Mouse (Mus musculus) thymus, postnatal 36 days (tissue): ENCODE measurements around the gene Usp7.

Experiments
- DNase-seq, 2 experiments: peaks; one replicate each; pipeline ENCODE4 v3.0.0; 2022; ENCODE audit warnings: mixed read lengths in 2 of 2

The Usp7 gene

GRCm38 (mm10) chr16:8791949-8792557 lies at the start of gene Usp7:
Usp7 (minus strand) TSS chr16:8792308.
- DNase-seq, result no peak

DNA sequence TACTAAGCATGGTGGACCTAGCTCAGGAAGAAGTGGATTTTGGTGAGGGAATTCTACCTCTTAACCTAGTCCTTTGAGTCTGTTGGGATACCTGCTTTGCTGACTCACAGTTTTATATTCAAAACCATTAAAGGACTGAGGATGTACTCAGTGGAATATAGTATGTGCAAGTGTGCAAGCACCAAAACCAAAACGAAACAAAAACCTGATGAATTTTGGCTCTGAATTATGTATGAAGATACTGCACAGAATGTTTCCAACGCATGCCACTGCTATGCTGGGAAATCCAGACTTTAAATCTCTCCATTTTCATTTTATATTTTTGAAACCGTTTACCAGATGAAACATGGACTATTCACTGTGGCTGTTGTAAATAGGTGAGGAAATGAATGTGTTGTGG lies 48.4 kb upstream of the Usp7 start:
- DNase-seq, result no peak

- DNase-seq, result no peak
These were observed 46.8 kb upstream of the Usp7 start for GRCm38 (mm10) chr16:8838921-8839320.

- DNase-seq, result no peak
These were observed 45.5 kb upstream of the Usp7 start for GRCm38 (mm10) chr16:8837595-8837994.

DNA sequence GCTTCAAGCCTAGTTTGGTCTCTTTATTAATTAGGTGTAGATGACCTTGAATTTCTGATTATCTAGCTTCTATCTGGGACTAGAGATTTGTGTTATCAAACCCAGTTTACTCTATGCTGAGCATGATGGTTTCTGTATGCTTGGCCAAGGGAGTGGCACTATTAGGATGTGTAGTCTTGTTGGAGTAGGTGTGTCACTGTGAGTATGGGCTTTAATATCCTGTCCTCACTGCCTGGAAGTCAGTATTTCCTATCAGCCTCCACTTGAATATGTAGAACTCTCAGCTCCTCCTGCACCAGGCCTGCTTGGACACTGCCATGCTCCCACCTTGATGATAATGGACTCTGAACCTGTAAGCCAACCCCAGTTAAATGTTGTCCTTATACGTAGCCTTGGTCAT lies 44.8 kb upstream of the Usp7 start:
- no peak for DNase-seq

- DNase-seq, result peak; percentile 12 to 35
These were observed 39.1 kb upstream of the Usp7 start for GRCm38 (mm10) chr16:8831241-8831640.

DNA sequence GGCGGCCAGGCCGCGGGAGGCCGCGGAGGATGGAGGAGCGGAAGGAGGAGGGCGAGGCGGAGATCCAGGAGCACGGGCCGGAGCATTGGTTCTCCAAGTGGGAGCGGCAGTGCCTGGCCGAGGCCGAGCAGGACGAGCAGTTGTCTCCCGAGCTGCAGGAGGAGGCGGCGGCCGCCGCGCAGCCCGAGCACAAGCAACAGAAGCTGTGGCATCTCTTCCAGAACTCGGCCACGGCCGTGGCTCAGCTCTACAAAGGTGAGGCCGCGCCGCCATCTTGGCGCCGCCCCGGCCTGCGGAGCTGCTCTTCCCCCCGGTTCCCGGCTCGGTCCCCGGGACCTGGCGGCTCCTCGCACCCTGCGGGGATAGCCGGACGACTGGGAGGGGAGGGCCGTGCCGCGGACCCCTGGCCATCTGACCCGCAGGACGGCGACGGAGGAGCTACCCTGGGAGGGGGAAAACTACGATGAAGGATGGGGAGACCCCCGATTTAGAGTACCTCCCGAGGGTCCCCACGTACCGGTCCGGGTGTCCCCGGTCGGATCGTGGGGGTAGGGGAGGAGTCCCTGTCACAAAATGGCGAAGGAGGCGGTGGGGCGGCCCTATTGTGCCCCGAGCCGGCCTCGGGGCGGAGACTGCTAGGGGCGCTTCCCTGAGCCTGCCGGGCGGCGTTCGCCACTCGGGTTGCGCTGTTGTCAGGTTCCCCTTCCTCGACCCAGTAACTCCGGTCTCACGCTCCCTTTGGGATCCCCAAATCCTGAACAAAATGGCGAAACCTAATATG lies 38.5 kb upstream of the Usp7 start:
- peak; percentile 74 to 81 for DNase-seq

GRCm38 (mm10) chr16:8829564-8830359 lies 37.7 kb upstream of the Usp7 start, which contains the start of gene 1810013L24Rik:
1810013L24Rik (plus strand) TSS chr16:8830100.
- peak; percentile 95 to 98 for DNase-seq

GRCm38 (mm10) chr16:8828636-8829563 lies 36.8 kb upstream of the Usp7 start:
- peak in 1 of 2 experiments; percentile 8 for DNase-seq

DNA sequence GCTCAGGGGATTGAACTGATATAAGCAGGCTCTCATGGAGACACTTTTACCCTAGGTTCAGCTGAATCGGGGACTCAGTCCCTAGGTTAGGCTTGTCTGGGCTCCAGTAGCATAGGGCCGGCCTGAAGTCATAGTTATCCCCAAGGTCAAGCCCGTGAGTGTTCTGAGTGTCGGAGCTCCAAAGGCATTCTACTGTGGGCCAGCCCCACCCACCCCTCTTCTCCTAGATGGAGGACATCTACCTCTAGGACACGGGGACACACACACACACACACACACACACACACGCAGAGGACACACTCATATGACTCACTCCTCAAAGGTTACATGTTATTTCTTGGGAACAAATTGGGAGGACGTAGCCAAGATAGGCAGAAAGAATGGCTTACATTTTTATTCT lies 35.3 kb upstream of the Usp7 start:
- no peak for DNase-seq

- DNase-seq, result no peak
These were observed 31.6 kb upstream of the Usp7 start for GRCm38 (mm10) chr16:8823661-8824060.

DNA sequence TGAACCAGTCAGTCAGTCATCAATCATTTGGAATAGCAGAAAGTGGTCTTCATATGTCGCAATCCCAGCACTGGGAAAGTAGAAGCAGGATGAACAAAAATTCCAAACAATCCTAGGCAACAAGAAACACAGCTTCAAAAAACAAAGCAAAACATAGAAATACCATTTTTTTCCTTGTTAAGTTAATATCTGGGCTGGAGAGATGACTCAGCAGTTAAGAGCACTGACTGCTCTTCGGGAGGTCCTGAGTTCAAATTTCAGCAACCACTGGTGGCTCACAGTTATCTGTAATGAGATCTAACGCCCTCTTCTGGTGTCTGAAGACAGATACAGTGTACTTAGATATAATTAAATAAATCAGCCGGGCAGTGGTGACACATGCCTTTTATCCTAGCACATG lies 30.5 kb upstream of the Usp7 start:
- DNase-seq, result no peak

DNA sequence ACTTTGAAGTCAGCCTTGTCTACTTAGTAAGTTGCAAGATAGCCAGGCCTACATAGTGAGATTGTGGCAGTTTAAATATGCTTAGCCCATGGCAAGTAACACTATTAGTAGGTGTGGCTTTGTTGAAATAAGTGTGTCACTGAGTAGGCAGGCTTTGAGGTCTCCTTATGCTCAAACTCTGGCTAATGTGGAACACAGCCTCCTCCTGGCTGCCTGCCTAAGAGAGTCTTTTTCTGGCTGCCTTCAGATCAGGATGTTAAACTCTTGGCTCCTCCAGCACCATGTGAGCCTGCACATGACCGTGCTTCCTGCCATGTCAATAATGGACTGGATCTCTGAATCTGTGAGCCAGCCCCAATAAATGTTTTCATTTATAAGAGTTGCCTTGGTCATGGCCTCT lies 29.3 kb upstream of the Usp7 start:
- no peak for DNase-seq

GRCm38 (mm10) chr16:8817872-8818271 lies 25.8 kb upstream of the Usp7 start:
- no peak for DNase-seq

DNA sequence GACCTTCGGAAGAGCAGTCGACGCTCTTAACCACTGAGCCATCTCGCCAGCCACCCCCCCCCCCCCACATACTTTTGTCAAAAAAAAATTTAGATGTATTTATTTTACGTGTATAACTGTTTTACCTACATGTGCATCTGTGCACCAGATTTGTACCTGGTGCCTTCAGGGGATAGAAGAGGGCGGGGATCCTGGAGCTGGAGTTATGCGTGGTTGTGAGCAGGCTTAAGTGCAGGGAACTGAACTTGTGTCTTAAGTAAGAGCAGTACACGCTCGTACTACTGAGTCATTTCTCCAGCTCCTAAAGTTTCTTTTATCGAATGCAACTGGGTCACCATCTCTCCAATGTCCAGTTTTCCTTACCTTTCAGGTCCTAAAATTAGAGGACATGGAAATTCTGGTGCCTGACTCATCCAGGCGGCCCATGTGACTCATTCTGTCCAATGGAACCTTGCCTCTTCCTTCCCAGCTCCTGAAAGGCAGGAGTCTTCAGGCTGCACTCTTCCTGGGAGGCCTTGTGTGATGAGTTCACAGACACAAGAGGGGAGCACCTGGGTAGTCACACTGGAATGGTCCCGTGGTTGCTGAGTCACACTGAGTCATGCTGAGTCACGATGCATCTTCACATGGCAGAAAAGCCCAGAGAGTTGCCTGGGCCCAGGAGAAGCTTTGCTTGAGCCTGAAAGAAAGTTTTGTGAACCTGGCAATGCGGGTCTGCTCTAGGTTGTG lies 18.5 kb upstream of the Usp7 start:
- DNase-seq, result no peak

- DNase-seq, result peak; percentile 31 to 46
These were observed 14.6 kb upstream of the Usp7 start for GRCm38 (mm10) chr16:8806703-8807102.

GRCm38 (mm10) chr16:8795906-8796305 lies 3.8 kb upstream of the Usp7 start:
- no peak for DNase-seq

DNA sequence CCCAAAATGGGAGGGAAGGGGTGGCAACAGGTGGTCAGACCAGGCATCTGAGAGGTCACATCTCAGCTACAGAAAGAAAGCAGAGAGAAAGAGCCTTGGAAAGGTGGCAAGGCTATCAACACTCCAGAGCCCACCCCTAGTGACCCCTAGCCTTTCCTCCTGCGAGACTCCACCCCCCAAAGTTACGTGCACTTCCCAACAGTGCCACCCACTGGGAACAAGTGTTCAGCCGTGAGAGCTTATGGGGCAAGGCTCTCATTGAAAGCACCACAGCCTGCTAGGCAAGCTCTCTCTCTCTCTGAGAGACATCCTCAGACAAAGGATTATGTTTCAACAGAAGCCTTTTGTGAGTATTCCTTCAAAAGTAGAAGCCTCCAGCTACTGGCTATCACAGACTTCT lies 2.8 kb upstream of the Usp7 start:
- DNase-seq, result peak in 1 of 2 experiments; percentile 14

- no peak for DNase-seq
These were observed 1.2 kb downstream of the Usp7 start for GRCm38 (mm10) chr16:8790886-8791285.

DNA sequence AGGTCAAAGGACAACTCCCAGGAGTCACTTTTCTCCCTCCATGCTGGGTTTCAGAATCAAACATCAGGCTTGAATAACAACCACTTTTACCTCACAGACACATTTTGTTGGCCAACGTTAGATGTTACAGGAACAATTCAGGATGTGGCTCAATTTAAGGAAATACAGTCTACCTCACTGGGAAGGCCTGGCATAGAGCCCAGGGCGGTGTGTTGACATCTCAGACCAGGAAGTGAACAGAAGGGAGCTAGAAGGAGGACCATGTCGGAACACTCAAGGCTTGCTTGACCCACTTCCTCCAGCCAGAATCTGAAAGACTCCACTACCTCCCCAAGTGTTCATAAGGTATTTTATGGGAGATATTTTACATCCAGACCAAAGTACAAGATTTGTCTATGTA lies 7.4 kb downstream of the Usp7 start:
- DNase-seq, result no peak

DNA sequence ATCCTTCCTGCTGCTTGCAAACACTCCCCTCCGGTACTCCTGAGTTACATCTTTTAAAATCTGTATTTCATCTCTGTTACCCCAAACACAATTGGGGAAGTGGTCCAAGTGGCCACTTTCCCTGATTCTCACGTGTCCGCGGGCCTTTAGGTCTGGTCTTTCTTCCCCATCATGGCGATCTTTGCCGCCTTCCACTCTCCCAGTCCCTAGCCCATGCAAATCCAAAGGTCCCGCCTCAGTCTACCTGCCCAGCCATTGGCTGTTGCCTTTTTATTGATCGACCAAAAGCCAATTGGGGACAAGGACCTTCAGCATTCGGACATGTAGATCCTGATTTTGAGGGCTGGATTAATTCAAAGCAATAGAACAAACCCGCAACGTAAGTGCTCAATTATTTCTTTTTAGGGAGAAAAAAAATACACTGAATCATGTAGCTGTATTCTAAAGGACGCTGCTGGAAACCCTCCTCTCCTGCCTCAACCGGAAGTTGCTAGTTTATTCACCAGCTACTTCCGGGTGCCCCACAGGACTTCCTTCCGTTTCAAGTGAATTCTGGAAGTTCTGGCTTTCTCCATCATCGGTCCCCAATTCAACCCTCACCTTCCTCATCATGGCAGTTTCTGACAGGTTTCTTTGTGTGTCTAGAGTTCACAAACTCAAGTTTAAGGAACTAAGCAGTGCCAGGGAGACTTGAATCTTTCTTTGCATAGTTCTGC lies 8.8 kb downstream of the Usp7 start:
- no peak for DNase-seq
